Mouse (Mus musculus): ENCODE data around the gene Cx3cr1. TPM values are rescaled to one million over a fixed set of nuclear protein-coding genes. Genes with fewer than 3 reads are reported as not detected.
"Not testable (repeated sequence)": the region's sequence is repeated elsewhere in the genome, so short reads cannot be mapped to it uniquely, and the experiment has no call there.

Gene Cx3cr1
- polyA plus RNA-seq, 1 experiment from 2014 or later = 5.1 TPM

DNA sequence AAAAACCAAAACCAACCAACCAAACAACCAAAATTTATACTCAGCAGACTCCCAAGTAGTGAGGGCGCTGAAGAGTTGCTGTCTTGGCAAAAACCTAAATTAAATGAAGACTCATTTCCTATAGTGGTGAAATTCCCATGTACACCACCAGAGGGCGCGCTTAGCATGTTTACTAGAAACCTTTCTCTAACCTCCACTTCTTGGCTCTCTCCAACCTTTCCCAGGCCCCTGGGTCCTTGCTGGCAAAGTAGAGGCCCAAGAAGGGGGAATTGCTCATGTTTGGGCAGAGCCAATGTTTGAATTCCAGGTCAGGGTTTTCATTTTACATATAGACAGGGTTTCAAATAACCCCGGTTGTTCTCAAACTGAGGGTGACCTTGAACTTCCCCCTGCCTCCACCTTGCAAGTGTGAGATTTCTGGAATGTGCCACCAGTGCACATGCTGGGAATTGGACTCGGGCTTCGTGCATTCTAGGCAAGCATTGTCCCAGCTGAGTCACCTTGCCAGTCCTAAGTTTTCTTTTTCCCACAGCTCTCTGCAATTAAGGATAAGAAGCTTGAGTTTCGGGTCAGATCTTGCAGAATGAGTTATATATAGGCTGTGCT, 49.3 kb downstream of the Cx3cr1 start:
- 45% methylated on average over 7 of the region's 7 CpGs for WGBS
- Histone ChIP-seq H3K36me3 (replicated peaks) (no peaks in the 10 kb centered on the region), H3K27ac (no peak overlapping the region), H3K4me1 (no peaks in the 10 kb centered on the region), H3K4me2 (no peak overlapping the region), H3K9me3 (no peaks in the 10 kb centered on the region), H3K27me3 (0 out of 2 replicates have a peak, but pooled peaks cover 3% of the 10 kb centered on the region), H3K9ac (no peak overlapping the region), H3K4me3 (replicated peaks) (no peak overlapping the region)
- ATAC-seq (ENCODE audit: low FRiP score) = no peak

DNA sequence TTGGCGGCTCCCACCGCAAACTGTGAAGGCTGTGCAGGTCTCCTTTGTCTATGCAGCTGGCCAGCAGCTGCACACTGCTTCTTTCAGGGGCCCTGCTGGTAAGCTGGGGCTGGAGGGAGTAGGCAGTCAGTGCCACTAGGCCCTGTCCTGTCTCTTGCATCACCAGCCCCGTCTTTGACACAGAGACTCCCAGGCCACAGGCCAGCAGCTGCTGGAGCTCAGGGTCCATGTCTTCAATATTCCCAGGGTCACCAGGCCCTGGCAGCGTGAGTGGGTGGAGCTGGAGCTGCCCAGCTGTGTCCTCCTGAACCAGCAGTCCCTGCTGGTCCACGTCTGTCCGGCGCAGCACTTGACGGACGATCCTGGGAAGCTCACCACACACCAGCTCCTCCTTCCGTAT, 52.7 kb downstream of the Cx3cr1 start:
- no peaks in the 10 kb centered on the region for H3K9me3 ChIP-seq
- H3K27me3 ChIP-seq = peaks cover 20% of the 10 kb centered on the region; the same call in 1 of the 2 replicates
- WGBS = 76% methylated on average over 10 of the region's 10 CpGs
- no peak overlapping the region for H3K4me3 ChIP-seq (replicated peaks)
- no peak overlapping the region for H3K9ac ChIP-seq
- no peak overlapping the region for H3K27ac ChIP-seq
- no peak overlapping the region for H3K4me2 ChIP-seq
- H3K36me3 ChIP-seq (replicated peaks) = no peaks in the 10 kb centered on the region
- H3K4me1 ChIP-seq = no peaks in the 10 kb centered on the region
- ATAC-seq (ENCODE audit: low FRiP score) = no peak

DNA sequence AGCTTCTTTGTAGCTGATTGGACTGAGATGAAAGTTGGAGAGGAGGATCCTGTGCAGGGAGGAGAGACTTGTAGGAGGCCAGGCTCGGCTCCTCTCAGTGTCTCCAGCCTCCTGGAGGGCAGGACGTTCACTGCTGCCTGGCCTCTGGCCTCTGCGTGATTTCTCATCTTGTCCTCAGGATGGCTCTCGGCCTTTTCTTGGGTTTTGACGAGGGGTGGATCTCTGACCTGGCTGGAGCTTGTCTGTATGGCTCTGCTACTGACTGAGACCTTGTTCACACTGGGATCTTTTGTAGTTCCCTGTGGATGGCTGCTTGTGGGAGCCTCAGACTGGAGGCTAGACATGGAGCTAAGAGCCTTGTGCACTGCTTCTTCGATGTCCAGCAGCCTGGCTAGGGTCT, 54.9 kb downstream of the Cx3cr1 start:
- Histone ChIP-seq H3K4me1 (peaks cover 16% of the 10 kb centered on the region), H3K27ac (no peak overlapping the region), H3K36me3 (replicated peaks) (no peaks in the 10 kb centered on the region), H3K4me3 (replicated peaks) (no peak overlapping the region), H3K9ac (no peak overlapping the region), H3K9me3 (no peaks in the 10 kb centered on the region), H3K4me2 (no peak overlapping the region), H3K27me3 (peaks cover 20% of the 10 kb centered on the region; the same call in 1 of the 2 replicates)
- WGBS = 66% methylated on average over 6 of the region's 6 CpGs
- no peak for ATAC-seq (ENCODE audit: low FRiP score)

DNA sequence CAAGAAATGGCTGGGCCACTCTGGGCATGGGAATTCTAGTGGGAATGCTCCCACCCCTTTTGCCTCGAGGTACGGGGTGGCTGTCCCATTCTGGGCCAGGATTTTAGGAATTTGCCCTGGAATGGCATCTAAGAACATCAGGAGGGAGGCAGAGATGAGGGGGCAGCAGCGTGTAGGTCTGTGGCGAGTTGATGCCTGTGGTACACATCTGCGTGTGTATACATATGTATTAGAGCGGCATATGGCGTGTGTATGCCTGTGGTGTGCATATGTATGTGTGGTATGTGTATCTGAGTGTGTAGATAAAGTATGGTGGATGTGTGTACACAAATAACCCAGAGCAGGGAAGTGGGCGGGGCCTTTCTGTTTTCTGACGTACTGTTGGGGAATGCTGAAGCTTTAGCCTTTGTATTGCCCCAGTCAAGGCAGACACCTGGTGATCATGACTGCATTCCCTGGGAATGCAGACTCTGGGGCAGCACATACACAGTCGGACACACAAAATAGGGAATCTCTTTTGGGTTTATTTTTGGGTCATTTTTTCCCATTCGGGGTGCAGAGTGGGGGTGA, 56.3 kb downstream of the Cx3cr1 start:
- Histone ChIP-seq H3K9me3 (no peaks in the 10 kb centered on the region), H3K27ac (no peak overlapping the region), H3K27me3 (peaks cover 23% of the 10 kb centered on the region; the same call in 1 of the 2 replicates), H3K4me1 (peaks cover 16% of the 10 kb centered on the region), H3K36me3 (replicated peaks) (no peaks in the 10 kb centered on the region), H3K4me3 (replicated peaks) (no peak overlapping the region), H3K4me2 (no peak overlapping the region), H3K9ac (no peak overlapping the region)
- 74% methylated on average over 11 of the region's 11 CpGs for WGBS
- no peak for ATAC-seq (ENCODE audit: low FRiP score)

DNA sequence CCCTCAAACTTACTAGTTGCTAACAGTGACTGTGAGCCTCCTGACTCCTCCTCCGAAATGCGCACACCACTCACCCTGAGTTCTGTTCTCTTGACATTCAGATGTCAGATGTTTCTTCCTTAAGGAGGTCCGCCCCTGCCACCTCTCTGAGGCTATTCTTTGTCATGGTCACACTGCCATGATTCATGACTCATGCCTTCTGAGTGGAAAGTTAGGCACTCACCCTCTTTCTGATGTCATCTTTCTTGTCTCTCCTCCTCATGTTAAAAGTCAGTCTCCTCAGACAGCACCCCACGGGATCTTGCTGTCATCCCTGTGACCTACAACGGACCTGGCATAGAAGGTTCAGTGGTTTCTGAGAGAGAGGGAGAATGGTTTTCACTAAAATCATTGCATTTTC, 56.9 kb downstream of the Cx3cr1 start:
- Histone ChIP-seq H3K27ac (no peak overlapping the region), H3K27me3 (peaks cover 23% of the 10 kb centered on the region; the same call in 1 of the 2 replicates), H3K4me2 (no peak overlapping the region), H3K4me3 (replicated peaks) (no peak overlapping the region), H3K4me1 (peaks cover 16% of the 10 kb centered on the region), H3K9me3 (no peaks in the 10 kb centered on the region), H3K36me3 (replicated peaks) (no peaks in the 10 kb centered on the region), H3K9ac (no peak overlapping the region)
- ATAC-seq (ENCODE audit: low FRiP score) = no peak
- WGBS = 89% methylated on average over 5 of the region's 5 CpGs

DNA sequence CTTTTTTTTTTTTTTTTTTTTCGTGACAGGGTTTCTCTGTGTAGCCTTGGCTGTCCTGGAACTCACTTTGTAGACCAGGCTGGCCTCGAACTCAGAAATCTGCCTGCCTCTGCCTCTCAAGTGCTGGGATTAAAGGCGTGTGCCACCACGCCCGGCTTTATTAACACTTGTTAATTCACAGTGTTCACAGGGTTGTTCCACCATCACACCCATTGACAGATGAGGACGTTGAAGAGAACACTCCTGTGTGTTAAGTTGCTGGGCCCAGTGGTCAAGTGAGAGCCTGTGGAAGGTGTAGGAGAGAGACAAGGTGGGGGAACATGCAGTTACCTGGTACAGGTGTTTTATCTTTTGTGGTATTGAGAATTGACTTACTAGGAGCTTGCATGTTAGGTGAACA, 57.5 kb downstream of the Cx3cr1 start:
- ATAC-seq (ENCODE audit: low FRiP score); H3K4me2 ChIP-seq; H3K27ac ChIP-seq; H3K9ac ChIP-seq; H3K9me3 ChIP-seq; H3K36me3 ChIP-seq (replicated peaks); H3K4me3 ChIP-seq (replicated peaks): not testable (repeated sequence)
- H3K27me3 ChIP-seq = peaks cover 23% of the 10 kb centered on the region; the same call in 1 of the 2 replicates
- 79% methylated on average over 6 of the region's 6 CpGs for WGBS
- H3K4me1 ChIP-seq = peaks cover 16% of the 10 kb centered on the region

DNA sequence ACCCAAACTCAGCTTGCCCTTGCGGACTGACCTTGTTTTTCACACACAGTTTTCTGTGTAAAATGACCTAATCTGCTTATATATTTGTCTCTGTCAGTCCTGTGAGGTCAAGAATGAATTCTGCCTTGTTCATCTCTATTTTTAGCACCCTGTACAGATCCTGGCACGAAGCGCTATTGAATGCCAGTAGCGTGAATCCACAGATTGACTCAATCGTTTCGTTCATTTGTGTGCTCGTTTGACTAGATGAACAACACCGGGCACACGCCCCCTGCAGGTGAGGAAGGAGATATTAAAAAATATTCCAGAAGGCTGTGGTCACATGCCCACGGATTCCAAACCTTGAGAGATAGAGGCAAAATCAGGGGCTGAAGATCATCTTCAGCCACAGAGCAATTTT, 58.1 kb downstream of the Cx3cr1 start:
- Histone ChIP-seq H3K4me2 (peak overlapping the region; percentile 83), H3K27me3 (peaks cover 23% of the 10 kb centered on the region; the same call in 1 of the 2 replicates), H3K36me3 (replicated peaks) (no peaks in the 10 kb centered on the region), H3K9me3 (no peaks in the 10 kb centered on the region), H3K4me1 (peaks cover 16% of the 10 kb centered on the region), H3K27ac (peak overlapping the region; percentile 75), H3K9ac (peak overlapping the region; percentile 44), H3K4me3 (replicated peaks) (peak overlapping the region; percentile 50)
- under 1% methylated on average over 10 of the region's 10 CpGs for WGBS
- ATAC-seq (ENCODE audit: low FRiP score) = peak; percentile 67

DNA sequence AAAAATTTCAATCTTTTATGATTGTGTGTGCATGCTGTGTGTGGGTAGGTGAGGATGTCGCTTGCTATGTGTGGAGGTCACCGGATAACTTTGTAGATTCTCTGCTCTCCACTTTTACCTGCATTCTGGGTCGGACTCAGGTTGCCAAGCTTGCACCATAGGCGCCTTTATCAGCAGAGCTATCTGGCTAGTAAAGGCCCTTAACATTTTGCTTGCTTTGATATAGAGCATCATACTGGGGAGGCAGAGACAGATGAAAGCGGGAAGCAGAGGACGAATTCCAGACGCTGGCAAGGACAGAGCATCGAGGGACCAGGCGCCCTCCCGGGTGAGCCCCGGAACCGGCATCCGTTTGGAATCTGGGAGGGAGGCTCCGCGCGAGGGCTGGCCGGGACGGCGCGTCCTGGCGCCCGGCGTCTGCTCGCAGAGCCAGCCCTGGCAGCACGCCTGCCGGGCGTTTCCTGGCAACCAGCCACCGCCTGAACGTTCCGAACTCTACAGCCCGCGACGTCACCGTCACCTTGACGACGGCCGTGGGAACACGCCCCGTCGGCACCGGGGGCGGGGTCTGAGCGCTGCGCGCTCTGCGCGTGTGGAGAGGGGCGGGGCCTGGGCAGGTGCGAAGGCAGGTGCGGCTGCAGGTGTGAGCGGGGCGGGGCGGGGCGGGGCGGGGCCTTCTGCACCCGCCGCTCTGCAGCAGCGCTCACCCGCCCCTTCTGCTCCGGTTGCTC, 58.7 kb downstream of the Cx3cr1 start:
- Histone ChIP-seq H3K4me1 (peaks cover 16% of the 10 kb centered on the region), H3K4me2 (peak overlapping the region; percentile 83), H3K4me3 (replicated peaks) (peak overlapping the region; percentile 50), H3K9ac (peak overlapping the region; percentile 44), H3K36me3 (replicated peaks) (no peaks in the 10 kb centered on the region), H3K27me3 (peaks cover 23% of the 10 kb centered on the region; the same call in 1 of the 2 replicates), H3K27ac (peak overlapping the region; percentile 83), H3K9me3 (no peaks in the 10 kb centered on the region)
- 4% methylated on average over 34 of the region's 60 CpGs for WGBS
- ATAC-seq (ENCODE audit: low FRiP score) = peak; percentile 96

DNA sequence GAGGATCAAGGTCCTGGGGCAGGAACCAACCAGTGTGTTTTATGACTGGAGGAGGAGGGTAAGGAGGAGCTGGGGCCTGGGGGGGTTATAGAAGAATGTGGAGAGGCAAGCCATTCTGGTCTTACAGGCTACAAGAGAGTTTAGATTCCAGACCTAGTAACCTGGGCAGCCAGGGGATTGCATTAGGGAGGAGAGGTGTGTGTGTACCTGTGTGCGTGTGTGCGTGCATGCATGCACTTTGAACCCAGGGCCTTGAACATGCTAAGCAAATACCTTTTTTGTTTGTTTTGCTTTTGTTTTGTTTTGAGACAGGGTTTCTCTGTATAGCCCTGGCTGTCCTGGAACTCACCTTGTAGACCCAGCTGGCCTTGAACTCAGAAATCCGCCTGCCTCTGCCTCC, 59.8 kb downstream of the Cx3cr1 start:
- H3K4me1 ChIP-seq = peaks cover 16% of the 10 kb centered on the region
- H3K9ac ChIP-seq = no peak overlapping the region
- H3K27me3 ChIP-seq = peaks cover 18% of the 10 kb centered on the region; the same call in 1 of the 2 replicates
- no peak for ATAC-seq (ENCODE audit: low FRiP score)
- H3K9me3 ChIP-seq = no peaks in the 10 kb centered on the region
- H3K27ac ChIP-seq = no peak overlapping the region
- WGBS = 92% methylated on average over 3 of the region's 3 CpGs
- H3K4me2 ChIP-seq = no peak overlapping the region
- no peak overlapping the region for H3K4me3 ChIP-seq (replicated peaks)
- H3K36me3 ChIP-seq (replicated peaks) = no peaks in the 10 kb centered on the region

DNA sequence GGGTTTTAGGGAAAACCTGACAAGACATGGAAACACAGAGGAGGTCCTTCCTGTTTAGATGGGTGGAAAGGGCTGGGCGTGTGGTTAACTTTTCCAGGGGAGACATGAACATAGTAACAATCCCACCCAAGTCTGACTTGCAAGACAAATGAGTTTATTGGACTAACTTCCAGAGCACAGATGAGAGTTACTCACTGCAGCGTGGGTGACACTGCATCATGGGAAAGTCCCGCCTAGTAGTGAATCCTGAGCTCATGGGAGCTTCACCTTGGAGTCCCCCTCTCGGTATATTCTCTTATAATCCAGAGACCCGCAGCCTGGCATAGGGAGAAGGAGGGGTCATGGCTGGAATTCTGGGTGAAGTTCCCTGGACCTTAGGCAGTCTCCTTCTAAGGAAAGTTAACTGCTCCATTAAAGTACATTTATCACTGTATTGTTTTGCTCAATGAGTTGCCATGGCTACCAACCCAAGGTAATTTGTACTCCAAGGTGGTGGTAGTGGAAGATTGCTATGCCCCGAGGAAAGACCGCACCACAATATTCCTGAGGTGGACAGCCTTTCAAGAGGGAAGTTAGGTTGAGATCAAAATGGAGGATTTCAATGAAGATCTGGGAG, 60.3 kb downstream of the Cx3cr1 start:
- Histone ChIP-seq H3K27me3 (peaks cover 18% of the 10 kb centered on the region; the same call in 1 of the 2 replicates), H3K9me3 (no peaks in the 10 kb centered on the region), H3K27ac (no peak overlapping the region), H3K36me3 (replicated peaks) (no peaks in the 10 kb centered on the region), H3K9ac (no peak overlapping the region), H3K4me2 (no peak overlapping the region), H3K4me3 (replicated peaks) (no peak overlapping the region), H3K4me1 (peaks cover 17% of the 10 kb centered on the region)
- WGBS = 82% methylated on average over 7 of the region's 7 CpGs
- ATAC-seq (ENCODE audit: low FRiP score) = no peak

DNA sequence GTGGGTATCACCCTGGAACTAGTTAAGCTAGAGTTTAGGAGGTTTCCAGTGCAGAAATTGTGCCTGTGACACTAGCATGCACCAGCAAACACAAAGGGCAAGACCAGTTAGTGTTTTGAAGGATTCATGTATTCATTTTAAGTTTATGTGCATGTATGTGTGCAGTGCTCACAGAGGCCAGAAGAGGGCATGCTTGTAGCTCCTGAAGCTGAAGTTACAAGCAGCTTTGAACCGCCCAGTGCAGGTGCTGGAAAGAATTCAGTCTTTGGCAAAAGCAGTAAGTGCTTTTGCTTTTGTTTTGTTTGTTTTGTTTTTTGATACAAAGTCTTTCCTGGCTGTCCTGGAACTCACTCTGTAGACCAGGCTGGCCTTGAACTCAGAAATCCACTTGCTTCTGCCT, 61.8 kb downstream of the Cx3cr1 start:
- Histone ChIP-seq H3K9ac (no peak overlapping the region), H3K36me3 (replicated peaks) (no peaks in the 10 kb centered on the region), H3K27ac (no peak overlapping the region), H3K4me3 (replicated peaks) (no peak overlapping the region), H3K27me3 (peaks cover 10% of the 10 kb centered on the region; the same call in 1 of the 2 replicates), H3K9me3 (no peaks in the 10 kb centered on the region), H3K4me2 (no peak overlapping the region), H3K4me1 (peaks cover 22% of the 10 kb centered on the region)
- ATAC-seq (ENCODE audit: low FRiP score) = no peak
- 84% methylated on average over 1 of the region's 1 CpGs for WGBS

DNA sequence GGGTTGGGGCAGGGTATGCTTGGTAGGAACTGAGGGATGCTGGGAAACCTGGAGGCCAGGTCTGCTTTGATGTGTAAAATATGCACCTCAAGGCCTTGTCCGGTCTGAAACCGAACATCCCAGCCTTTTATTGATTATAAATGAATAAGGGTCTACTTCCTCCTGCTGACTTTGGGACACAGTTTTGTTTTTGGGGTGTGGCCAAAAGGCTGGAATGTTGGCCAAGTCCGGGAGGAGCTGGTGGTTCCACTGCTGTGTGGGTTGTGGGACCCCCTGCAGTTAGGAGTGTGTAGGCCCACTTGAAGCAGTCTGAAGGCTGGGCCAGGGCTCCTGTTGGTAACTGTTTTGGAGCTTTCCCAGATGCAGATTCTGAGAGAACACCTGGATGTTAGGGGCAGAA, 63.7 kb downstream of the Cx3cr1 start:
- Histone ChIP-seq H3K27ac (no peak overlapping the region), H3K9ac (no peak overlapping the region), H3K9me3 (no peaks in the 10 kb centered on the region), H3K4me2 (no peak overlapping the region), H3K4me3 (replicated peaks) (no peak overlapping the region), H3K27me3 (0 out of 2 replicates have a peak, but pooled peaks cover 4% of the 10 kb centered on the region), H3K4me1 (peaks cover 26% of the 10 kb centered on the region), H3K36me3 (replicated peaks) (no peaks in the 10 kb centered on the region)
- WGBS = 77% methylated on average over 3 of the region's 3 CpGs
- no peak for ATAC-seq (ENCODE audit: low FRiP score)

All from forebrain, embryonic 12.5 days (tissue).